Mouse (Mus musculus) lung, postnatal 0 days (tissue): Measurements from ENCODE around the gene Tmem92.

Source experiments
- CTCF ChIP-seq: IDR thresholded peaks from 2 replicates; pipeline ENCODE4 v1.5.1; 2016; ENCODE audit warnings: antibody characterized with exemption, mild to moderate bottlenecking
- EP300 ChIP-seq: IDR thresholded peaks from 2 replicates; pipeline ENCODE4 v1.6.1; 2016; ENCODE audit warnings: antibody characterized with exemption, mild to moderate bottlenecking, control low read depth

- TF ChIP-seq CTCF, result no peak
- no peak for TF ChIP-seq EP300
Observed at GRCm38 (mm10) chr11:94735746-94736145, 46.8 kb downstream of the Tmem92 start.
